9 mouse cellular contexts compared by ENCODE assay signal in genomic region chr11:21174396-21174795, GRCm38 (mm10).
DNase-seq lines count a peak whose midpoint lies in the region; ATAC-seq and TF ChIP-seq lines count a peak whose summit lies in the region.
"Had no signal": no experiment of that assay in that cellular context is flagged by ENCODE, and none has a peak within 500 bp of the region (broad histone marks: within the 10 kb centered on the region; RNA-seq: fewer than 3 reads in every experiment).

No protein-coding gene starts in this region.

- H3K4me1 ChIP-seq in midbrain, postnatal 0 days (ENCODE audit: insufficient read depth, low read length), result no peaks in the 10 kb centered on the region
- H3K4me1 ChIP-seq in midbrain, embryonic 16.5 days (ENCODE audit: control insufficient read depth, insufficient read depth, low read length), result no peaks in the 10 kb centered on the region
- H3K4me1 ChIP-seq: limb, embryonic 12.5 days had no signal

- no peak overlapping the region for H3K4me2 ChIP-seq in midbrain, postnatal 0 days (ENCODE audit: low read depth, low read length, poor library complexity, severe bottlenecking)
- no peak overlapping the region for H3K4me2 ChIP-seq in midbrain, embryonic 16.5 days (ENCODE audit: low read length)
- H3K4me2 ChIP-seq: limb, embryonic 12.5 days had no signal

- no peak for ATAC-seq in midbrain, postnatal 0 days (ENCODE audit: low FRiP score)
- no peak for ATAC-seq in midbrain, embryonic 16.5 days

- TF ChIP-seq CTCF in midbrain, postnatal 0 days (IDR thresholded peaks at IDR 0.05), result no peak

- H3K36me3 ChIP-seq in midbrain, postnatal 0 days (ENCODE audit: insufficient read depth, low read length), result no peaks in the 10 kb centered on the region
- no peaks in the 10 kb centered on the region for H3K36me3 ChIP-seq in midbrain, embryonic 16.5 days (ENCODE audit: control insufficient read depth, insufficient read depth, low read length)
- H3K36me3 ChIP-seq: limb, embryonic 12.5 days had no signal

- 71% methylated on average over 5 of the region's 5 CpGs for WGBS in midbrain, postnatal 0 days
- 78% methylated on average over 5 of the region's 5 CpGs for WGBS in midbrain, embryonic 16.5 days

- no peak overlapping the region for H3K4me3 ChIP-seq in midbrain, postnatal 0 days (ENCODE audit: low read depth, low read length)
- no peak overlapping the region for H3K4me3 ChIP-seq in midbrain, embryonic 16.5 days (ENCODE audit: low read depth, low read length)
- H3K4me3 ChIP-seq: limb, embryonic 12.5 days had no signal

- no peak overlapping the region for H3K27ac ChIP-seq in midbrain, postnatal 0 days (ENCODE audit: low read depth, low read length)
- H3K27ac ChIP-seq in midbrain, embryonic 16.5 days (ENCODE audit: low read length), result no peak overlapping the region
- H3K27ac ChIP-seq: limb, embryonic 12.5 days had no signal

- H3K9me3 ChIP-seq in midbrain, postnatal 0 days (ENCODE audit: low read length), result no peaks in the 10 kb centered on the region
- no peaks in the 10 kb centered on the region for H3K9me3 ChIP-seq in midbrain, embryonic 16.5 days (replicated peaks; ENCODE audit: control insufficient read depth, low read length, poor library complexity, severe bottlenecking)

- no peak overlapping the region for H3K9ac ChIP-seq in midbrain, postnatal 0 days (replicated peaks; ENCODE audit: low read length, poor library complexity, severe bottlenecking)
- H3K9ac ChIP-seq in midbrain, embryonic 16.5 days (ENCODE audit: low read depth, low read length), result no peak overlapping the region
- H3K9ac ChIP-seq: limb, embryonic 12.5 days had no signal

- no peaks in the 10 kb centered on the region for H3K27me3 ChIP-seq in midbrain, postnatal 0 days (ENCODE audit: insufficient read depth, low read length)
- no peaks in the 10 kb centered on the region for H3K27me3 ChIP-seq in midbrain, embryonic 16.5 days (ENCODE audit: control insufficient read depth, insufficient read depth, low read depth, low read length)
- H3K27me3 ChIP-seq: limb, embryonic 12.5 days had no signal

- DNase-seq in midbrain, postnatal 0 days (ENCODE audit: low spot score), result peak; percentile 41
- peak; percentile 32 to 60 for DNase-seq in adrenal gland, postnatal 36 days
- DNase-seq in heart, postnatal 4 days, result peak; percentile 25
- DNase-seq in lung, postnatal 10 days, result peak; percentile 89
- DNase-seq in testis, postnatal 14 days (ENCODE audit: low spot score), result peak; percentile 48
- no peak for DNase-seq in cerebellum, adult 11 months
- DNase-seq in urinary bladder, postnatal 10 days (ENCODE audit: low spot score), result no peak

Comparison
In these comparisons a context has a peak if more than half of its experiments do, and no peak if none do; other contexts are left out.
1. DNase-seq: peak in midbrain, postnatal 0 days (single experiment), adrenal gland, postnatal 36 days (2 of 2), heart, postnatal 4 days (single experiment), lung, postnatal 10 days (single experiment) and testis, postnatal 14 days (single experiment); none in cerebellum, adult 11 months (single experiment) and urinary bladder, postnatal 10 days (single experiment).